Mouse (Mus musculus) bone marrow, adult 2 months (tissue): ENCODE data around the gene Ppfia4.

Experiments used
- CTCF ChIP-seq: fragments of 200-500 bp; IDR thresholded peaks from 2 replicates; pipeline ENCODE4 v1.5.1; 2011; ENCODE audit warnings: low read length, control low read depth; ENCODE audit not compliant: control insufficient read depth, insufficient read depth
- POLR2A ChIP-seq: fragments of 200-500 bp; IDR thresholded peaks from 2 replicates; pipeline ENCODE4 v1.6.1; 2011; ENCODE audit warnings: low read depth, mild to moderate bottlenecking, control low read depth, low read length, borderline replicate concordance; ENCODE audit not compliant: control insufficient read depth

- no peak for TF ChIP-seq CTCF
- no peak for TF ChIP-seq POLR2A
Observed at GRCm38 (mm10) chr1:134339757-134340619, 7.3 kb upstream of the Ppfia4 start.
